Mouse (Mus musculus) CH12.LX (cell line): ENCODE results near the gene Slc6a17.

Source experiments
- CTCF ChIP-seq, 2 experiments: IDR thresholded peaks in 1 of 2; conservative IDR thresholded peaks in 1 of 2; 2 replicates each; pipeline ENCODE4 v1.5.1; 2011 to 2012; ENCODE audit warnings: low read depth in 2 of 2, low read length in 2 of 2, improper control_type of control experiment in 1 of 2, inconsistent platforms in 1 of 2, mild to moderate bottlenecking in 1 of 2, moderate library complexity in 1 of 2
- EP300 ChIP-seq: IDR thresholded peaks from 2 replicates; pipeline ENCODE4 v1.6.1; 2011; ENCODE audit warnings: low read length, improper control_type of control experiment
- JUN ChIP-seq: IDR thresholded peaks from 2 replicates; pipeline ENCODE4 v1.6.1; 2011; ENCODE audit warnings: low read depth, mild to moderate bottlenecking, low read length, improper control_type of control experiment, moderate library complexity; ENCODE audit not compliant: insufficient read depth
- MXI1 ChIP-seq: IDR thresholded peaks from 2 replicates; pipeline ENCODE4 v1.6.1; 2011; ENCODE audit warnings: mild to moderate bottlenecking, low read depth, low read length, improper control_type of control experiment
- POLR2A ChIP-seq: IDR thresholded peaks from 2 replicates; pipeline ENCODE4 v1.6.1; 2011; ENCODE audit warnings: low read depth, mild to moderate bottlenecking, improper control_type of control experiment, low read length
- TCF12 ChIP-seq: IDR thresholded peaks from 2 replicates; pipeline ENCODE4 v1.6.1; 2014; ENCODE audit warnings: low read depth, mild to moderate bottlenecking, inconsistent platforms, low read length, improper control_type of control experiment

- no peak for TF ChIP-seq TCF12
- no peak for TF ChIP-seq EP300
- TF ChIP-seq CTCF (conservative IDR thresholded peaks at IDR 0.05 in 1 of 2, IDR thresholded peaks at IDR 0.05 in 1 of 2; ENCODE audit: low read depth in 2 of 2, low read length in 2 of 2), result no peak
- no peak for TF ChIP-seq MXI1
- no peak for TF ChIP-seq POLR2A
- TF ChIP-seq JUN, result no peak
Measured at GRCm38 (mm10) chr3:107520931-107521330, 3.1 kb upstream of the Slc6a17 start.
